7 mouse cellular contexts compared by ENCODE assay signal in the genomic region with DNA sequence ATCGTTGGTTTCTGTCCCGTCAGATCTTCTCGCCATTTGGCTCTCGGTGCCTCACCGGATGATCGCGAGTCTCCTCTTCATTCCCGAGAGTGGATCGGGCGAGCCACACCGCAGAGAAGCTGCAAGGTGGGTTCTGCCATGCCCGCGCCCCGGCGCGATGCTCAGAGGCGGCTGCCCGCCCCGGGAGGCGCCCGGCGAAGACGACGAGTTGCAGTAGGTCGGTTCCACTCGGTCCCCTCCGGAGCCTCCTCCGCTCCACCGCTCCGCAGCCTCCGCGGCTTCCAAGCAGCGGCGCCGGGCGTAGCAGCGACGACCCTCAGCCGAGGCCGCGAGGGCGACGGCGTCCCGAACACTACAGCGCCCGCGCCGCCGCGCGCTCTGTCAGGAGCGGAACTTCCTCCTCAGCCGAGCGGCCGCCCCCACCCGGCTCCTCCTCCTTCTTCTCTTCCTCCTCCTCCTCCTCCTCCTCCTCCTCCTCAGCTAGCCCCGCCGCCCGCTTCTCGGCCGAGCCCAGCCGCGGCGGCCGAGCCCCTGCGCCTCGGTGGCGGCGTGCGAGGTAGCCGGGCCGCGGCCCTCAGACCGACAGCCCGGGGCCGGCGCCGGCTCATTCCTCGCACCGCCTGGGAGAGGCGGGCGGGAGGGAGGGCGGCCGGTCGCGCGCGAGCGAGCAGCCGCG. TPM values are rescaled to one million over a fixed set of nuclear protein-coding genes. Genes with fewer than 3 reads are reported as not detected.
DNase-seq lines count a peak whose midpoint lies in the region; ATAC-seq lines count a peak whose summit lies in the region.

A gene (minus strand): TSS at position 417 of the 676 bp plus-strand sequence.

- H3K27me3 ChIP-seq in intestine, embryonic 14.5 days (replicated peaks; ENCODE audit: control insufficient read depth, insufficient read depth, low read length), result no peaks in the 10 kb centered on the region
- H3K27me3 ChIP-seq in midbrain, embryonic 11.5 days (ENCODE audit: control insufficient read depth, insufficient read depth, low read length), result no peaks in the 10 kb centered on the region; the same call in 1 of the 2 replicates

- under 1% methylated on average over 83 of the region's 92 CpGs for WGBS in intestine, embryonic 14.5 days
- under 1% methylated on average over 69 of the region's 92 CpGs for WGBS in midbrain, embryonic 11.5 days

- peak within 1 kb of the TSS; percentile 94 for H3K27ac ChIP-seq in intestine, embryonic 14.5 days (ENCODE audit: low read depth)
- peak within 1 kb of the TSS; percentile 95 for H3K27ac ChIP-seq in midbrain, embryonic 11.5 days (ENCODE audit: low read depth, low read length)

- peak; percentile 91; the same call in 1 of the 2 replicates for ATAC-seq in intestine, embryonic 14.5 days (replicated peaks; ENCODE audit: low FRiP score, low TSS enrichment, low read depth)
- ATAC-seq in midbrain, embryonic 11.5 days (ENCODE audit: low FRiP score), result peak; percentile 91

- peak within 1 kb of the TSS; percentile 92 for H3K9ac ChIP-seq in intestine, embryonic 14.5 days (ENCODE audit: low read length)
- peak within 1 kb of the TSS; percentile 95 for H3K9ac ChIP-seq in midbrain, embryonic 11.5 days (ENCODE audit: low read length)

- peak; percentile 86 to 90 for DNase-seq in adrenal gland, adult 18-20 months (ENCODE audit: low spot score in 2 of 2)
- peak; percentile 85 for DNase-seq in embryo, embryonic 10 days (ENCODE audit: low spot score)
- peak; percentile 89 for DNase-seq in gastrocnemius, postnatal 14 days
- DNase-seq in intestine, embryonic 14.5 days (ENCODE audit: low spot score), result peak; percentile 85
- peak; percentile 86 for DNase-seq in left cerebral cortex, postnatal 4 days
- peak; percentile 98 for DNase-seq in midbrain, embryonic 11.5 days (ENCODE audit: low spot score, missing footprints)
- peak; percentile 82 for DNase-seq in right cerebral cortex, postnatal 4 days

- H3K4me2 ChIP-seq in intestine, embryonic 14.5 days (ENCODE audit: low read length), result peak within 1 kb of the TSS; percentile 73
- peak within 1 kb of the TSS; percentile 61 for H3K4me2 ChIP-seq in midbrain, embryonic 11.5 days

- H3K36me3 ChIP-seq in intestine, embryonic 14.5 days (ENCODE audit: control insufficient read depth, insufficient read depth, low read length), result no peaks in the 10 kb centered on the region
- H3K36me3 ChIP-seq in midbrain, embryonic 11.5 days (ENCODE audit: control insufficient read depth, insufficient read depth, low read length), result no peaks in the 10 kb centered on the region

- no peaks in the 10 kb centered on the region for H3K9me3 ChIP-seq in intestine, embryonic 14.5 days (ENCODE audit: control insufficient read depth, low read length)
- no peaks in the 10 kb centered on the region for H3K9me3 ChIP-seq in midbrain, embryonic 11.5 days (ENCODE audit: control insufficient read depth, low read length)

- intact Hi-C loops in gastrocnemius, postnatal 14 days (cut with DNase I; ENCODE audit: low total_unique reads), result no loop called here
- intact Hi-C loops in left cerebral cortex, postnatal 4 days (cut with DNase I), result no loop called here

- H3K4me1 ChIP-seq in intestine, embryonic 14.5 days (replicated peaks; ENCODE audit: control insufficient read depth, insufficient read depth, low read length), result peaks cover 26% of the 10 kb centered on the region
- peaks cover 16% of the 10 kb centered on the region for H3K4me1 ChIP-seq in midbrain, embryonic 11.5 days (ENCODE audit: control insufficient read depth, insufficient read depth, low read length)

- H3K4me3 ChIP-seq in intestine, embryonic 14.5 days (ENCODE audit: low read depth, low read length), result peak within 1 kb of the TSS; percentile 97
- H3K4me3 ChIP-seq in midbrain, embryonic 11.5 days (ENCODE audit: low read depth, low read length), result peak within 1 kb of the TSS; percentile 79

RNA-seq across cellular contexts. Expression of the gene that starts here (rescaled TPM):
- 100 to 1,000 TPM in 1 of 2 experiments, 10 to 100 TPM in 1; 81.8 to 117 TPM for total RNA-seq in adrenal gland, adult 18-20 months (2021)
- 10 to 100 TPM; 30.7 to 32.7 TPM for total RNA-seq in gastrocnemius, postnatal 14 days (2021)
- 79.1 and 97.2 TPM in 2 replicates for polyA plus RNA-seq in intestine, embryonic 14.5 days (2014; fragmentation: Nextera tagmentation; extraction: Ambion mirVana)
- total RNA-seq in left cerebral cortex, postnatal 4 days (2021), result 100 to 1,000 TPM in 1 of 2 experiments, 10 to 100 TPM in 1; 98.7 to 109 TPM
- polyA plus RNA-seq in midbrain, embryonic 11.5 days (2014; fragmentation: Nextera tagmentation; extraction: Ambion mirVana), result 36.9 and 46.3 TPM in 2 replicates

Comparison
In these comparisons a context has a peak if more than half of its experiments do, and no peak if none do; other contexts are left out.
1. Peak in every context shown above with its lines: DNase-seq, ATAC-seq, H3K4me3 ChIP-seq and H3K27ac ChIP-seq.